Mouse (Mus musculus): Measurements from ENCODE around the gene Axl. TPM values are rescaled to one million over a fixed set of nuclear protein-coding genes. Genes with fewer than 3 reads are reported as not detected.

Axl gene
- total RNA-seq, 1 experiment from 2014 or later = 0.96 TPM

DNA sequence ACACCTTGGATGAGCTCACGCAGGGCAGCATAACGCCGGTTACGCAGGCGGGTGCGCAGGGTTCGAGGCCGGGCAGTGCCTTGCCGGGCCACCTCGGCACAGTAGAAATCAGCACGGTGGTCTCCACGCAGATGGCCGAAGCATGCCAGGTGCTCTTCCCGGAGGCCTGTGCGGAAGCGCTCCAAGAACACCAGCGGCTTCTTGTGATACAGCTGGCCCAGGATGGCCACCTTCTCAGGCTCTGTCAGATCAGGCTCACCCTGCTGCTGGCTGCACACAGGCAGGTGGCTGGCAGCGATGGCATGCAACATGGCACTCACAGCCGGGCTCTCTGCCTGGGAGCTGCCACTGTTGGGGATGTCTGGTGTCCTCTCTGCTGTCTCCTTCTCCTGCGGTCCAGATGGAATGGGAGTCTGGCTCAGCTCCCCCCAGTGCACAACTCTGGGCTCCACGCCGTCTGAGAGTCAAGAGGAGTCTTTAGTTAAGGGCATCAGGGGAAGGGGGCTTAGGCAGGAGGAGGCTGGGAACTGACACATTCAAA lies 72.7 kb downstream of the Axl start:
- no peak for ATAC-seq (replicated peaks; ENCODE audit: low read depth, poor library complexity, severe bottlenecking)

DNA sequence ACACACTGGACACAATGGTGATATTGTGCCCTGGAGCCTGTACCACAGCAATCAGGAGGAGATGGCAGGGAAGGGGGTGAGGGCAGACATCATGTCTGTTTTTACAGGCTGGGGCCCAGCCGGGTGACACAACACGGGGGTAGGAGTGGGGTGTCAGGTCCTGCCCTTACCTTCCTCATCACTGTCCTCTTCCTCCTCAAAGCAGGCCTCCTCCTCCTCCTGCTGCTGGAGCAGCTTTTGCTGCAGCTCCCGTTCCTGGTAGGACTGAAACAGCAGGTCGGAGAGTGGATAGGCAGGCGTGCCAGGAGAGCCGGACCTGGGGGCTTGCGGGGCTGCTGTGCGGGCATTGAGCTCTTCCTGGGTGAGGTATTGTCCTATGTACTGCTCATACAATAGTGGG lies 73.9 kb downstream of the Axl start:
- ATAC-seq (replicated peaks; ENCODE audit: low read depth, poor library complexity, severe bottlenecking) = no peak

DNA sequence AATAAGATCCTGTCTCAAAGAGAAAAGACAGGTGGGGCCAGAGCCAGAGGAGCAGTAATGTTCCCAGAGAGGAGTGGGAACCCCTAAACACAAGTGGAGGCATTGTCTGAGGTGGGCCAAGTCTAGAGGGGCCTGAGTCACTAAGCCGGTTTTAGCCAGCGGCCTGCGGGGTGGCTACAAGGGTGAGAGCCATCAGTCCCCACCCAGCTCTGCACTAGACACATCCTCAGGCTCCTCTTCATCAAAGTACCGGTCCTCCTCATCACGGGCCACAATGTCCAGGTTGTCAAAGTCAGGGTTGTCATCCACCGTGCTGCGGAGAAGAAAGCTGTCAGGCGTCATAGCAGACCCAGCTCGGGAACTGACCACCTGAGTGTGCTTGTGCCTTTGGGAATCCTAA lies 75.7 kb downstream of the Axl start:
- no peak for ATAC-seq (replicated peaks; ENCODE audit: low read depth, poor library complexity, severe bottlenecking)

DNA sequence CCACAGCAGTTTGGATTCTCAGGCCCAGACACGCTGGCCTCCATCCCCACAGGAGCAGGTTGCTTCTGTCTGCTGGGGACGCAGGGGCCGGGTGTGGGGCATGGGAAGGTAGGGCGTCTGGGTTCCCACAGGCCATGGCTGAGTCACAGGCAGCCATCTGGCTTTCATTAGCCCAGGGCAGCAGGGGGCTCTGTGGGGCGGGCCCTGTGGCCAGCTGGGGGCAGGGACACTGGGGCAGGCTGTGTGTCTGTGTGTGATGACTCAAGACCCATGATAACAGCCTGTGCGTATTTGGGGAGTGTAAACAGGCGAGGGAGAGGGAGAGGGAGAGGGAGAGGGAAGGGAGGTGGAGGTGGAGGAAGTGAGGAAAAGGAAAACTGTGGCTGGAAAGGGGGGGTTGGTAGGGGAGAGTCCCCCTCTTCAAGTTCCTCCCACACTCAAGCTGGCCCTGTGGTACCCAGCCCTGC lies 76.7 kb downstream of the Axl start:
- peak; percentile 55 for ATAC-seq (replicated peaks; ENCODE audit: low read depth, poor library complexity, severe bottlenecking)

DNA sequence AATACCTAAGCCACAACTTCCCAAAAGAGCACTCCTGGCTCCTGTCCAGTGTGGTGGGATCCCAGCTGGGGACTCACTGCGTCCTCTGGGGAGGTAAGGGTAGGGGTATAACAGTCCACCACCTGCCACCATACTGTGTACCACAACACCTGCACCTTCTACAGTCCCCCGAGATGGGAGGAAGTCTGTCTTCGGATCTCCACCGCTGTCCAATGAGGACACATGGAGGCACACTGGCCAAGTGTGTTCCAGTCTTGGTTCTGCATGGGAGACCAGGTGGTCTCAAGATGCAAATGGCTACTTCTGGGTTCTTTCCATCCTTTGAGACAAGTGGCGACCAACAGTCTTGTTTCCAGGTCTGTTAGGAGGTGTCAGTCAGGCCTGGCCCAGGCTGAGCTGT lies 77.3 kb downstream of the Axl start:
- no peak for ATAC-seq (replicated peaks; ENCODE audit: low read depth, poor library complexity, severe bottlenecking)

DNA sequence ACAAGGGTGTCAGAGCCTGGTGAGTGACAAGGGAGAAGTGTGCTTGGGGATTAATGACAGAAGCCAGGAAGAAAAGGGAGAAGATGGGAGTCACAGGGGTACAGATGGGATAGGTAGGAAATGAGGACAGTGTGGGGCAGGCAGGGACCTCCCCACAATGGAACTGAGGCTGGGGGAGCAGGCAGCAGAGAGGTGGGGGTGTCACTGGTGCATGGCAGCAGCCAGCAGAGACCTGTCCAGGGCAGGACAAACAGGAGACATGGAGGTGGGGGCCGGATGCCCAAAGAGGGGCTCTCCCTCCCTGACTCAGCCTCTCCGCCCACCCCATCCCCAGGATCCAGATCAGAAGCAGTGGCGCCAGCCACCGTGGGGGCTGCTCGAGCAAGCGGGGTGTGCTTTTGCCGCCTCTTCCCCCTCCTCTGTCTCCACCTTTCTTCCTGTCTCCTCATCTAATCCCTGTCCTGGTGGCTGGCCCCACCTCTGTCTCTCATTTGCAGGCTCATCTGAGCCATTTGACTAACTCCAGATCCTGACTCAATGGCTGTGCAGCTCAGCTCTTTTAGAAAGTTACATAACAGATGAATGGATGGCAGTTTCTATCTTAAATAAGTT lies 77.9 kb downstream of the Axl start:
- no peak for ATAC-seq (replicated peaks; ENCODE audit: low read depth, poor library complexity, severe bottlenecking)

DNA sequence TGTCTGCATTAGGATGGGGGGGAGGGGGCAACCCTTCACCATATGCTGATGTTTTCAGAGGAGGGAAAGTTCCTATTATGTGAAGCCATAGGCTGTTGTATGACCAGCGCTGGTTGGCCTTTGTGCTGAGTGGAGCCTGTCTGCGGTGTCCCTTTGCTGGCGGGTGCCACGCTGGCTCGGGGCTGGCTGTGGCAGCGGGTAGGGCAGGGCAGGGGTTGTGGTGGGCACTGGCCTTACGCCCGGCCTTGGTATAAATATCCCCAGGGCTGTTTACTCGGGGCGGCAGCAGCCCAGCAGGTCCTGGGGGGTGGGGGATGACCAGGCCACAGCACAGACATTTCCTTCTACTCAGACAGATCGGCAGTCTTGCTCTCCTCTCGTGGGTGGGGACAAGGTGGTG lies 78.5 kb downstream of the Axl start:
- peak; percentile 9 for ATAC-seq (replicated peaks; ENCODE audit: low read depth, poor library complexity, severe bottlenecking)

DNA sequence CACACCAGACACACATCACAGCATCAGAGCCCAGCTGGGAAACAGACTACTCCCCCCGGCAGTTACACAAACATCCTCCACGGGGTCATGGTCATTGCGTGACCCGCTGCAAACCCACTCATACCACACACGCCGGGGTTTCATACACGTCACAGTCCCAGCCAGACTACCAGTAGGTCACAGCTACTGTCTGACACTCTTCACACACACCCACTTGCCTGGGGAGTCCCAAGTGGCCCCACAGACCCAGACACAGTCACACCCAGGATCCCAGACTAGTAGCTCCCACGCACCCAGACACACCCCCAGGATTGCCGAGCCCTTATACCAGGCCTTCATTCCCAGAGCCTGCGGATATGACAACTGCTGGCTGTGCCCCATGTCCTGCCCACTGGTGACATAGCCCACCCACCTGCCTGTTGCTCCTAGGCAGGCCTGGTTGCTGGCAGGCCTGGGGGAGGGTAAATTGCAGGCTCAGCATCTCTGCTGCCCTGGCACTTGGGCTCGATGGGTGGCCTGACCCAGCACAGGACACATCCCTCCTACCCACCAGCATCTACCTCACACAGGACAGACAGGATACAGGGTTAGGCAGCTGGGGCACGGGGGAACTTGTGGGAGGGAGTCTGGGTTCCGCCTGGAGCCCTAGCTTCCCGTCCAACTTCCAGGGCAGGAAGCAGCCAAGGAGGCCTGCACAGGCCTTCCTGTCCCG lies 80.8 kb downstream of the Axl start:
- ATAC-seq (replicated peaks; ENCODE audit: low read depth, poor library complexity, severe bottlenecking) = 0 out of 2 replicates have a peak, but pooled peaks have one; percentile 10

Other genes starting within 250 kb of the Axl start
- gene Ceacam2, start 248.8 kb downstream of the Axl start, total RNA-seq (2017) = not detected in 2 replicates
- gene Erich4, start 172.8 kb downstream of the Axl start, total RNA-seq (2017) = not detected in 2 replicates
- 37.2 and 42.5 TPM in 2 replicates for gene Dmac2, start 169.3 kb downstream of the Axl start, total RNA-seq (2017)
- 3.4 and 4.2 TPM in 2 replicates for gene B3gnt8, start 162.1 kb downstream of the Axl start, total RNA-seq (2017)
- gene Bckdha, start 129.7 kb downstream of the Axl start, total RNA-seq (2017) = 41.1 and 43.8 TPM in 2 replicates
- gene Exosc5, start 129.5 kb downstream of the Axl start, total RNA-seq (2017) = 55.1 and 57.4 TPM in 2 replicates
- 0.46 and 0.87 TPM in 2 replicates for gene Tmem91, start 113.5 kb downstream of the Axl start, total RNA-seq (2017)
- gene B9d2, start 107.9 kb downstream of the Axl start, total RNA-seq (2017) = 39.3 and 60.3 TPM in 2 replicates
- 47.9 and 84.6 TPM in 2 replicates for gene Tgfb1, start 101.7 kb downstream of the Axl start, total RNA-seq (2017)
- gene Ccdc97, start 69.6 kb downstream of the Axl start, total RNA-seq (2017) = 11.9 and 17.5 TPM in 2 replicates
- 128 and 173 TPM in 2 replicates for gene Hnrnpul1, start 33.9 kb downstream of the Axl start, total RNA-seq (2017)
- gene Cyp2s1, start 28.2 kb upstream of the Axl start, total RNA-seq (2017) = 0.27 and 0.29 TPM in 2 replicates
- gene Cyp2b10, start 108.9 kb upstream of the Axl start, total RNA-seq (2017) = not detected in 2 replicates

Data from common myeloid progenitor, adult 5-6 weeks (primary cell).